ENCODE assay signal across 9 mouse cellular contexts in genomic region chr9:124037707-124038106, GRCm38 (mm10). TPM values are rescaled to one million over a fixed set of nuclear protein-coding genes. Genes with fewer than 3 reads are reported as not detected.
DNase-seq lines count a peak whose midpoint lies in the region; ATAC-seq lines count a peak whose summit lies in the region.
"Had no signal": no experiment of that assay in that cellular context is flagged by ENCODE, and none has a peak within 500 bp of the region (broad histone marks: within the 10 kb centered on the region; RNA-seq: fewer than 3 reads in every experiment).

No protein-coding gene starts in this region.

- H3K79me2 ChIP-seq in macrophage (ENCODE audit: inconsistent target): no peaks in the 10 kb centered on the region

- H3K27ac ChIP-seq in macrophage: peak overlapping the region; percentile 96

- intact Hi-C loops in heart, postnatal 14 days (cut with DNase I): no loop called here

- ATAC-seq in common myeloid progenitor, adult 5-6 weeks (replicated peaks; ENCODE audit: low read depth, poor library complexity, severe bottlenecking): peak; percentile 70

- DNase-seq in cerebellum, adult 11-12 months: peak; percentile 2
- no peak for DNase-seq in cerebellum, adult 18-20 months
- DNase-seq in 416B (ENCODE audit: low read depth): peak; percentile 99
- DNase-seq in heart, postnatal 14 days: peak; percentile 73 to 74
- DNase-seq in left cerebral cortex, adult 11 months (ENCODE audit: low spot score): peak; percentile 57
- peak; percentile 49 to 79 for DNase-seq in spleen, postnatal 10 days (ENCODE audit: low spot score in 2 of 2)

- no peaks in the 10 kb centered on the region for H3K36me3 ChIP-seq in macrophage (ENCODE audit: inconsistent target)

- 2% methylated on average over 4 of the region's 4 CpGs for WGBS in macrophage (ENCODE audit: missing documents)

- H3K4me3 ChIP-seq in macrophage (ENCODE audit: inconsistent target): no peak overlapping the region

RNA-seq across cellular contexts. Expression of gene Ccr3, which starts 15.9 kb away (rescaled TPM):
- total RNA-seq in common myeloid progenitor, adult 5-6 weeks (2017): not detected in 2 replicates
- not detected for total RNA-seq in heart, postnatal 14 days (2021)
- 10 to 100 TPM in 2 of 26 experiments, 1 to 10 TPM in 18, under 1 TPM in 6; 0.50 to 23.6 (median 2.3) TPM for total RNA-seq in macrophage (2018; cell fraction: chromatin; rRNA removed)
- 10 to 100 TPM in 4 of 26 experiments, 1 to 10 TPM in 20, under 1 TPM in 2; 0.97 to 19.4 (median 2.7) TPM for total RNA-seq in macrophage (2018; cell fraction: cytosol; rRNA removed)
- 10 to 100 TPM in 6 of 26 experiments, 1 to 10 TPM in 19, under 1 TPM in 1; 0.72 to 17.5 (median 4.5) TPM for total RNA-seq in macrophage (2018; cell fraction: nucleus; rRNA removed)
- polyA plus RNA-seq in macrophage (2018): 4.1 to 30.2 TPM (median 6.8 TPM) in 3 replicates
- polyA plus RNA-seq: C2C12 had no signal

RNA-seq across cellular contexts. Expression of gene Ccr1l1, which starts 59.5 kb away (rescaled TPM):
- total RNA-seq in common myeloid progenitor, adult 5-6 weeks (2017): not detected in 2 replicates
- not detected for total RNA-seq in heart, postnatal 14 days (2021)
- 1 to 10 TPM in 20 of 26 experiments, under 1 TPM in 2, not detected in 4; 0.77 to 3.9 (median 1.5) TPM for total RNA-seq in macrophage (2018; cell fraction: chromatin; rRNA removed)
- 1 to 10 TPM in 4 of 26 experiments, under 1 TPM in 22; 0.24 to 1.5 (median 0.67) TPM for total RNA-seq in macrophage (2018; cell fraction: cytosol; rRNA removed)
- 1 to 10 TPM in 23 of 26 experiments, under 1 TPM in 3; 0.79 to 4.5 (median 2.0) TPM for total RNA-seq in macrophage (2018; cell fraction: nucleus; rRNA removed)
- 0.27 to 1.4 TPM (median 1.0 TPM) in 3 replicates for polyA plus RNA-seq in macrophage (2018)
- polyA plus RNA-seq: C2C12 had no signal

Comparison
In these comparisons a context has a peak if more than half of its experiments do, and no peak if none do; other contexts are left out.
1. DNase-seq: peak in cerebellum, adult 11-12 months (single experiment), 416B (single experiment), heart, postnatal 14 days (2 of 2), left cerebral cortex, adult 11 months (single experiment) and spleen, postnatal 10 days (2 of 2); none in cerebellum, adult 18-20 months (0 of 2).